Mouse (Mus musculus) forebrain, embryonic 16.5 days (tissue): ENCODE results near the gene Arsg. TPM values are rescaled to one million over a fixed set of nuclear protein-coding genes. Genes with fewer than 3 reads are reported as not detected.
A peak's percentile ranks its signal among the peaks of the same experiment; 100 is the strongest.

ENCODE experiments used
- ATAC-seq: fragments of 200-750 bp; cut with Nextera tagmentation; 2 replicates; pipeline ENCODE4 v1.8.0; 2017; ENCODE audit warnings: mild to moderate bottlenecking, moderate library complexity
- H3K27ac ChIP-seq: fragments of 300-500 bp; sonication (generic); 2 replicates; pipeline ENCODE4 v1.5.1; 2014; ENCODE audit warnings: low read length, control low read depth
- H3K27me3 ChIP-seq: fragments of 300-500 bp; sonication (generic); replicated peaks from 2 replicates; pipeline ENCODE4 v1.6.1; 2014; ENCODE audit warnings: low read length; ENCODE audit not compliant: control insufficient read depth, insufficient read depth
- H3K36me3 ChIP-seq: fragments of 300-500 bp; sonication (generic); 2 replicates; pipeline ENCODE4 v1.6.1; 2014; ENCODE audit not compliant: control insufficient read depth, insufficient read depth
- H3K4me1 ChIP-seq: fragments of 300-500 bp; sonication (generic); replicated peaks from 2 replicates; pipeline ENCODE4 v1.6.1; 2014; ENCODE audit warnings: low read length; ENCODE audit not compliant: control insufficient read depth, insufficient read depth
- H3K4me2 ChIP-seq: fragments of 300-500 bp; sonication (generic); 2 replicates; pipeline ENCODE4 v1.6.1; 2014; ENCODE audit warnings: mild to moderate bottlenecking, low read length, control low read depth
- H3K4me3 ChIP-seq: fragments of 300-500 bp; sonication (generic); replicated peaks from 2 replicates; pipeline ENCODE4 v1.5.1; 2014; ENCODE audit warnings: mild to moderate bottlenecking, low read length, control low read depth
- H3K9ac ChIP-seq: fragments of 300-500 bp; sonication (generic); replicated peaks from 2 replicates; pipeline ENCODE4 v1.6.1; 2014; ENCODE audit warnings: low read depth, low read length, control low read depth
- H3K9me3 ChIP-seq: fragments of 300-500 bp; sonication (generic); 2 replicates; pipeline ENCODE4 v1.6.1; 2016; ENCODE audit warnings: low read length; ENCODE audit not compliant: control insufficient read depth
- whole genome bisulfite sequencing: fragments of 180-500 bp; shearing (Covaris S2); extraction: QIAGEN DNeasy Blood & Tissue Kit; methylation state at CpG from one replicate; pipeline ENCODE4 v1.1.7; 2014; 5-methylcytosine and 5-hydroxymethylcytosine counted together
- polyA plus RNA-seq: library from polyadenylated mRNA; unstranded; fragments of >200 nt; fragmentation: Nextera tagmentation; extraction: Ambion mirVana; gene quantifications from 2 replicates; pipeline ENCODE4 v1.2.1, GENCODE M21; 2015

The Arsg gene
- polyA plus RNA-seq, 1 experiment from 2014 or later = 4.1 TPM

- Histone ChIP-seq H3K27me3 (no peaks in the 10 kb centered on the region), H3K4me2 (no peak overlapping the region), H3K9ac (no peak overlapping the region), H3K36me3 (no peaks in the 10 kb centered on the region), H3K4me3 (no peak overlapping the region), H3K4me1 (peaks cover 16% of the 10 kb centered on the region), H3K27ac (no peak overlapping the region), H3K9me3 (no peaks in the 10 kb centered on the region)
- no peak for ATAC-seq
- WGBS = 75% methylated on average over 13 of the region's 13 CpGs
These were observed 1.7 kb downstream of the Arsg start for GRCm38 (mm10) chr11:109474836-109475235.

- H3K27ac ChIP-seq = no peak overlapping the region
- whole genome bisulfite sequencing = 61% methylated on average over 4 of the region's 4 CpGs
- no peak for ATAC-seq
These were observed 2.5 kb downstream of the Arsg start for GRCm38 (mm10) chr11:109475717-109476116.

GRCm38 (mm10) chr11:109476241-109476640 is 3.1 kb downstream of the Arsg start:
- ATAC-seq = peak; percentile 26; the same call in 1 of the 2 replicates
- Histone ChIP-seq H3K36me3 (no peaks in the 10 kb centered on the region), H3K4me3 (no peak overlapping the region), H3K4me1 (peaks cover 16% of the 10 kb centered on the region), H3K9me3 (no peaks in the 10 kb centered on the region), H3K27me3 (no peaks in the 10 kb centered on the region), H3K27ac (no peak overlapping the region; the same call in 1 of the 2 replicates), H3K9ac (no peak overlapping the region), H3K4me2 (no peak overlapping the region)
- 9% methylated on average over 2 of the region's 2 CpGs for WGBS

More at GRCm38 (mm10) chr11:109475717-109476116, 2.5 kb downstream of the Arsg start:
- Histone ChIP-seq H3K27me3 (no peaks in the 10 kb centered on the region), H3K4me1 (peaks cover 16% of the 10 kb centered on the region), H3K9me3 (no peaks in the 10 kb centered on the region), H3K4me3 (no peak overlapping the region), H3K9ac (no peak overlapping the region), H3K4me2 (no peak overlapping the region), H3K36me3 (no peaks in the 10 kb centered on the region)

- Histone ChIP-seq H3K4me3 (no peak overlapping the region), H3K4me1 (peaks cover 16% of the 10 kb centered on the region), H3K9ac (no peak overlapping the region), H3K9me3 (no peaks in the 10 kb centered on the region), H3K27me3 (no peaks in the 10 kb centered on the region), H3K27ac (no peak overlapping the region; the same call in 1 of the 2 replicates), H3K4me2 (no peak overlapping the region), H3K36me3 (no peaks in the 10 kb centered on the region)
- no peak for ATAC-seq
- 24% methylated on average over 6 of the region's 6 CpGs for WGBS
These were observed 3.5 kb downstream of the Arsg start for GRCm38 (mm10) chr11:109476653-109477052.

- H3K27me3 ChIP-seq = no peaks in the 10 kb centered on the region
- H3K4me2 ChIP-seq = no peak overlapping the region
- ATAC-seq = no peak
- no peak overlapping the region for H3K4me3 ChIP-seq
- 48% methylated on average over 16 of the region's 16 CpGs for whole genome bisulfite sequencing
- no peaks in the 10 kb centered on the region for H3K36me3 ChIP-seq
- H3K4me1 ChIP-seq = peaks cover 7% of the 10 kb centered on the region; the same call in 1 of the 2 replicates
- no peaks in the 10 kb centered on the region for H3K9me3 ChIP-seq
- H3K9ac ChIP-seq = no peak overlapping the region
- H3K27ac ChIP-seq = no peak overlapping the region
These were observed 4.6 kb downstream of the Arsg start for GRCm38 (mm10) chr11:109477606-109478380.

- Histone ChIP-seq H3K4me3 (no peak overlapping the region), H3K4me1 (0 out of 2 replicates have a peak, but pooled peaks cover 2% of the 10 kb centered on the region), H3K9me3 (no peaks in the 10 kb centered on the region), H3K4me2 (no peak overlapping the region), H3K27ac (no peak overlapping the region), H3K36me3 (no peaks in the 10 kb centered on the region), H3K27me3 (no peaks in the 10 kb centered on the region), H3K9ac (no peak overlapping the region)
- 39% methylated on average over 16 of the region's 16 CpGs for WGBS
- ATAC-seq = no peak
These were observed 6.6 kb downstream of the Arsg start for GRCm38 (mm10) chr11:109479575-109480285.

GRCm38 (mm10) chr11:109480440-109480839 is 7.3 kb downstream of the Arsg start:
- Histone ChIP-seq H3K9ac (no peak overlapping the region), H3K27me3 (no peaks in the 10 kb centered on the region), H3K36me3 (no peaks in the 10 kb centered on the region), H3K27ac (no peak overlapping the region), H3K4me2 (no peak overlapping the region), H3K4me3 (no peak overlapping the region), H3K9me3 (no peaks in the 10 kb centered on the region), H3K4me1 (0 out of 2 replicates have a peak, but pooled peaks cover 2% of the 10 kb centered on the region)
- no peak for ATAC-seq
- 79% methylated on average over 8 of the region's 8 CpGs for WGBS

GRCm38 (mm10) chr11:109485398-109486045 is 12.3 kb downstream of the Arsg start:
- Histone ChIP-seq H3K36me3 (no peaks in the 10 kb centered on the region), H3K9me3 (no peaks in the 10 kb centered on the region), H3K27ac (no peak overlapping the region), H3K4me2 (no peak overlapping the region), H3K4me1 (no peaks in the 10 kb centered on the region), H3K9ac (no peak overlapping the region), H3K4me3 (no peak overlapping the region), H3K27me3 (no peaks in the 10 kb centered on the region)
- WGBS = 85% methylated on average over 15 of the region's 15 CpGs
- no peak for ATAC-seq

- no peak for ATAC-seq
- Histone ChIP-seq H3K27me3 (no peaks in the 10 kb centered on the region), H3K9me3 (no peaks in the 10 kb centered on the region), H3K9ac (no peak overlapping the region), H3K4me3 (no peak overlapping the region), H3K36me3 (no peaks in the 10 kb centered on the region), H3K4me2 (no peak overlapping the region), H3K4me1 (no peaks in the 10 kb centered on the region), H3K27ac (no peak overlapping the region)
- WGBS = 14% methylated on average over 1 of the region's 1 CpGs
These were observed 13.9 kb downstream of the Arsg start for GRCm38 (mm10) chr11:109487111-109487510.
